Mouse (Mus musculus) liver, embryonic 12.5 days (tissue): ENCODE measurements at regions not wholly inside any gene's neighbourhood (a gene's known extent, or its start where the extent isn't known, plus 50 kb on each side); places are given as distances from the start of the nearest gene placed in this dataset.

Experiments
- ATAC-seq: fragments of 200-750 bp; cut with Nextera tagmentation; 2 replicates; pipeline ENCODE4 v1.8.0; 2017; ENCODE audit warnings: moderate number of reproducible peaks, mild to moderate bottlenecking, moderate library complexity
- H3K27ac ChIP-seq: fragments of 300-500 bp; sonication (generic); 2 replicates; pipeline ENCODE4 v1.5.1; 2016; ENCODE audit warnings: mild to moderate bottlenecking
- H3K27me3 ChIP-seq: fragments of 300-500 bp; sonication (generic); replicated peaks from 2 replicates; pipeline ENCODE4 v1.6.1; 2016; ENCODE audit warnings: mild to moderate bottlenecking, moderate library complexity
- H3K36me3 ChIP-seq: fragments of 300-500 bp; sonication (generic); 2 replicates; pipeline ENCODE4 v1.6.1; 2016; ENCODE audit warnings: mild to moderate bottlenecking, moderate library complexity
- H3K4me1 ChIP-seq: fragments of 300-500 bp; sonication (generic); 2 replicates; pipeline ENCODE4 v1.6.1; 2016
- H3K4me2 ChIP-seq: fragments of 300-500 bp; sonication (generic); 2 replicates; pipeline ENCODE4 v1.6.1; 2016; ENCODE audit warnings: mild to moderate bottlenecking, moderate library complexity
- H3K4me3 ChIP-seq: fragments of 300-500 bp; sonication (generic); 2 replicates; pipeline ENCODE4 v1.5.1; 2016; ENCODE audit warnings: mild to moderate bottlenecking, moderate library complexity
- H3K9ac ChIP-seq: fragments of 300-500 bp; sonication (generic); 2 replicates; pipeline ENCODE4 v1.6.1; 2016; ENCODE audit warnings: mild to moderate bottlenecking, moderate library complexity
- H3K9me3 ChIP-seq: fragments of 300-500 bp; sonication (generic); replicated peaks from 2 replicates; pipeline ENCODE4 v1.6.1; 2016; ENCODE audit warnings: mild to moderate bottlenecking, moderate library complexity
- whole genome bisulfite sequencing: fragments of 180-500 bp; shearing (Covaris S2); methylation state at CpG from one replicate; pipeline ENCODE4 v1.1.7; 2016; ENCODE audit not compliant: insufficient replicate concordance; 5-methylcytosine and 5-hydroxymethylcytosine counted together

GRCm38 (mm10) chr1:61313196-61313595 lies 325.4 kb upstream of the Pard3b start:
- Histone ChIP-seq H3K4me3 (no peak overlapping the region), H3K27me3 (no peaks in the 10 kb centered on the region), H3K9me3 (no peaks in the 10 kb centered on the region), H3K9ac (no peak overlapping the region), H3K36me3 (no peaks in the 10 kb centered on the region), H3K4me2 (no peak overlapping the region), H3K27ac (no peak overlapping the region), H3K4me1 (no peaks in the 10 kb centered on the region)
- 70% methylated on average over 4 of the region's 4 CpGs for WGBS
- ATAC-seq, result no peak

DNA sequence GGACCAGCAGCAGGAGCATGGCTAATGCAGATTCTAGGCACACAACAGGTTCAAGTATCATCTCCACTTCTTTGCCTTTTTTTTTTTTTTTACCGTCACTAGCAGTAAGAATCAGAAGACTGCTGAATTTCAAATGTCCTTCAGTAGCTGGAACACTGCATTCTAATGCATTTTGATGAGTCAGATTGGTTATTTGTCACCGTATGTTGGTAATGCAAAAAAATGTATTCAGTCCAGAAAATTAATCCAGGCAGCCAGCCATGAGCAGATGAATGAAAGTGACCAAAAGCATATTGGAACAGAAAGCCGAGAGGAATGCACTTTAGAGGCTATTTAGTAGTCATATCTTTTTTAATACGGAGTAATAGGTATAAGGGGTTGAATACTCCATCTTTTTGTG lies 322.4 kb upstream of the Pard3b start:
- H3K27ac ChIP-seq, result no peak overlapping the region
- ATAC-seq, result no peak
- no peaks in the 10 kb centered on the region for H3K27me3 ChIP-seq
- no peak overlapping the region for H3K9ac ChIP-seq
- no peaks in the 10 kb centered on the region for H3K4me1 ChIP-seq
- no peaks in the 10 kb centered on the region for H3K36me3 ChIP-seq
- H3K9me3 ChIP-seq, result no peaks in the 10 kb centered on the region
- no peak overlapping the region for H3K4me3 ChIP-seq
- no peak overlapping the region for H3K4me2 ChIP-seq
- WGBS, result 75% methylated on average over 4 of the region's 4 CpGs

DNA sequence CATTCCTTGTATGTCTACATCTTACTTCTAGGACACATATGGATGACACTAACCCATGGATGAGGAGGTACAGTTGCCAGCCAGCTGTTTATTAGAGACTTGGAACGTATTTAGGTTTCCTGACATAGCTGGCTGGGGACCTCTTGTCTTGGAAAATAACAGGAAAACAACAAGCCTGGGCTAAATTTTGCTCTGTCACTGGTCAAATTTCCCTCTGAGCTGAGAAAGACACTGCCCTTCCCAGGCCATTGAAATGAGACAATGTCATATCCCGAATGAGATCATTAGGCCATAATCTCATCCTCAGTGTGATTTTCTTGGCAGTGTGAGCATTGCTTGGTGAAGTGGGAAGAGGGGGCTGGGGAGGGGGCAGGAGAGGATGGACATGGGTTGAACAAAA lies 321.9 kb upstream of the Pard3b start:
- Histone ChIP-seq H3K9ac (no peak overlapping the region), H3K4me3 (no peak overlapping the region), H3K4me2 (no peak overlapping the region), H3K9me3 (no peaks in the 10 kb centered on the region), H3K27me3 (no peaks in the 10 kb centered on the region), H3K4me1 (no peaks in the 10 kb centered on the region), H3K27ac (no peak overlapping the region), H3K36me3 (no peaks in the 10 kb centered on the region)
- ATAC-seq, result no peak
- WGBS, result 56% methylated on average over 2 of the region's 2 CpGs

- no peak overlapping the region for H3K4me2 ChIP-seq
- no peaks in the 10 kb centered on the region for H3K4me1 ChIP-seq
- no peaks in the 10 kb centered on the region for H3K9me3 ChIP-seq
- no peak overlapping the region for H3K4me3 ChIP-seq
- H3K27ac ChIP-seq, result no peak overlapping the region
- 45% methylated on average over 1 of the region's 1 CpGs for WGBS
- no peaks in the 10 kb centered on the region for H3K36me3 ChIP-seq
- no peak overlapping the region for H3K9ac ChIP-seq
- no peak for ATAC-seq
- no peaks in the 10 kb centered on the region for H3K27me3 ChIP-seq
These were observed 320.6 kb upstream of the Pard3b start for GRCm38 (mm10) chr1:61318042-61318441.

DNA sequence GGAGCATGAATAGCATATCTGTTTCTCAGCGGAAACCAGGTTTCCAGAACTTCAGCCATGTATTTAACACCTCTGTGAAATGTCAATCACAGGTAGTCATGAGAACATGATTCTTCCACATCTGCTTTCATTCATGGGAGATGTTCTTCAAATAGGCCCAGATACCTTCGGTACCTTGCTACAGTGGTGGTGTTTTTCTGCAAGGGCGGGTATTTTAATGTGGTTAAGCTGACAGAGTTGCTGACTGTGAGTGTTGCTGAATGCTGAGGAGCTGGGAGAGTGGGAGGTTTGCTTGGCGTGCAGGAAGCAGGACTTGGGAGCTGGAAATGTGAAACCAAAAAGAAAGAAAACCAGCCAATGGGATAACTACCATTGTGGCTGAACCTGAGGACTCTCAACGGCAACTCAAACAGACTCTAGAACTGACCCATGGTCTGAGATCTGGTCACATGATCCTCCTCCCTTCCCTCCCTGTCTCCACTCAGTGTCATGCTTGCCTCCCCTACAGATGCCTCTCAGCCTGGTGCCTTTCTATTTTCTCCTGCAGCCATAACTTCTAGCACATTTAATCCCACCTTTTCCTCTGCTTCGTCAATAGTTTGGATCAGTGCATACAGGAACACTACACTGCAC lies 317.0 kb upstream of the Pard3b start:
- H3K4me3 ChIP-seq, result no peak overlapping the region
- H3K4me1 ChIP-seq, result no peaks in the 10 kb centered on the region
- no peak overlapping the region for H3K9ac ChIP-seq
- no peaks in the 10 kb centered on the region for H3K27me3 ChIP-seq
- no peaks in the 10 kb centered on the region for H3K36me3 ChIP-seq
- ATAC-seq, result no peak
- WGBS, result 60% methylated on average over 6 of the region's 6 CpGs
- H3K27ac ChIP-seq, result no peak overlapping the region
- no peak overlapping the region for H3K4me2 ChIP-seq
- no peaks in the 10 kb centered on the region for H3K9me3 ChIP-seq

DNA sequence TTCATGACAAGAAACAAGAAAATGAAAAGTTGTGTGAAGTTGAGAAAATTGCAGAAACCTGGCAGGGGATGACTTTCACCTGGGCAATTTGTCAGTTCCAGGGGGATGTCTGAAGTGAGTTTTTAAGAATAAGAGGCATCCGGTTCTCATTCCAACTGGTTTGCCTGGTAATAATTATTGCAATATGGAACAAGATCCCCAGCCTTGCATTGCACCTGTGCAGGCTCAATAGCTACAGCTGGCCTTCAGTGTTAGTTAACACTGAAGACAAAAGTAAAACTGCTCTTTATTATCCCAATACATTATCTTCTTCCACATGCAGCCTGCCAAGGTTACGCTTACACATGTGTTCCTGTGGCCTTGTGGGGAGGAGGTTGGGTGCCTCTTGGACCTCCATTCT lies 307.2 kb upstream of the Pard3b start:
- Histone ChIP-seq H3K27ac (no peak overlapping the region), H3K27me3 (no peaks in the 10 kb centered on the region), H3K4me1 (no peaks in the 10 kb centered on the region), H3K9ac (no peak overlapping the region), H3K9me3 (no peaks in the 10 kb centered on the region), H3K4me3 (no peak overlapping the region), H3K36me3 (no peaks in the 10 kb centered on the region), H3K4me2 (no peak overlapping the region)
- no peak for ATAC-seq
- WGBS, result 81% methylated on average over 2 of the region's 2 CpGs

GRCm38 (mm10) chr1:61331906-61332305 lies 306.7 kb upstream of the Pard3b start:
- Histone ChIP-seq H3K9me3 (no peaks in the 10 kb centered on the region), H3K27ac (no peak overlapping the region), H3K27me3 (no peaks in the 10 kb centered on the region), H3K4me1 (no peaks in the 10 kb centered on the region), H3K9ac (no peak overlapping the region), H3K4me3 (no peak overlapping the region), H3K4me2 (no peak overlapping the region), H3K36me3 (no peaks in the 10 kb centered on the region)
- 50% methylated on average over 3 of the region's 3 CpGs for WGBS
- ATAC-seq, result no peak

GRCm38 (mm10) chr1:61336367-61336766 lies 302.3 kb upstream of the Pard3b start:
- 76% methylated on average over 2 of the region's 2 CpGs for WGBS

GRCm38 (mm10) chr1:61352921-61353320 lies 285.7 kb upstream of the Pard3b start:
- no peak for ATAC-seq
- H3K36me3 ChIP-seq, result no peaks in the 10 kb centered on the region
- H3K4me3 ChIP-seq, result no peak overlapping the region
- 30% methylated on average over 1 of the region's 1 CpGs for WGBS
- no peaks in the 10 kb centered on the region for H3K27me3 ChIP-seq
- H3K9ac ChIP-seq, result no peak overlapping the region
- H3K9me3 ChIP-seq, result no peaks in the 10 kb centered on the region
- no peaks in the 10 kb centered on the region for H3K4me1 ChIP-seq
- H3K4me2 ChIP-seq, result no peak overlapping the region
- H3K27ac ChIP-seq, result no peak overlapping the region

More at GRCm38 (mm10) chr1:61336367-61336766, 302.3 kb upstream of the Pard3b start:
- Histone ChIP-seq H3K4me2 (no peak overlapping the region), H3K4me1 (no peaks in the 10 kb centered on the region), H3K4me3 (no peak overlapping the region), H3K27me3 (no peaks in the 10 kb centered on the region), H3K9me3 (no peaks in the 10 kb centered on the region), H3K27ac (no peak overlapping the region), H3K9ac (no peak overlapping the region), H3K36me3 (no peaks in the 10 kb centered on the region)
- no peak for ATAC-seq

GRCm38 (mm10) chr1:61353481-61353880 lies 285.1 kb upstream of the Pard3b start:
- no peak overlapping the region for H3K4me3 ChIP-seq
- H3K9me3 ChIP-seq, result no peaks in the 10 kb centered on the region
- 45% methylated on average over 3 of the region's 3 CpGs for WGBS
- no peaks in the 10 kb centered on the region for H3K4me1 ChIP-seq
- no peak overlapping the region for H3K4me2 ChIP-seq
- no peak overlapping the region for H3K9ac ChIP-seq
- H3K27me3 ChIP-seq, result no peaks in the 10 kb centered on the region
- H3K36me3 ChIP-seq, result no peaks in the 10 kb centered on the region
- ATAC-seq, result no peak
- H3K27ac ChIP-seq, result no peak overlapping the region

GRCm38 (mm10) chr1:61355241-61355640 lies 283.4 kb upstream of the Pard3b start:
- Histone ChIP-seq H3K36me3 (no peaks in the 10 kb centered on the region), H3K9ac (no peak overlapping the region), H3K4me3 (no peak overlapping the region), H3K27me3 (no peaks in the 10 kb centered on the region), H3K4me2 (no peak overlapping the region), H3K27ac (no peak overlapping the region), H3K9me3 (no peaks in the 10 kb centered on the region), H3K4me1 (no peaks in the 10 kb centered on the region)
- WGBS, result 59% methylated on average over 5 of the region's 5 CpGs
- no peak for ATAC-seq

DNA sequence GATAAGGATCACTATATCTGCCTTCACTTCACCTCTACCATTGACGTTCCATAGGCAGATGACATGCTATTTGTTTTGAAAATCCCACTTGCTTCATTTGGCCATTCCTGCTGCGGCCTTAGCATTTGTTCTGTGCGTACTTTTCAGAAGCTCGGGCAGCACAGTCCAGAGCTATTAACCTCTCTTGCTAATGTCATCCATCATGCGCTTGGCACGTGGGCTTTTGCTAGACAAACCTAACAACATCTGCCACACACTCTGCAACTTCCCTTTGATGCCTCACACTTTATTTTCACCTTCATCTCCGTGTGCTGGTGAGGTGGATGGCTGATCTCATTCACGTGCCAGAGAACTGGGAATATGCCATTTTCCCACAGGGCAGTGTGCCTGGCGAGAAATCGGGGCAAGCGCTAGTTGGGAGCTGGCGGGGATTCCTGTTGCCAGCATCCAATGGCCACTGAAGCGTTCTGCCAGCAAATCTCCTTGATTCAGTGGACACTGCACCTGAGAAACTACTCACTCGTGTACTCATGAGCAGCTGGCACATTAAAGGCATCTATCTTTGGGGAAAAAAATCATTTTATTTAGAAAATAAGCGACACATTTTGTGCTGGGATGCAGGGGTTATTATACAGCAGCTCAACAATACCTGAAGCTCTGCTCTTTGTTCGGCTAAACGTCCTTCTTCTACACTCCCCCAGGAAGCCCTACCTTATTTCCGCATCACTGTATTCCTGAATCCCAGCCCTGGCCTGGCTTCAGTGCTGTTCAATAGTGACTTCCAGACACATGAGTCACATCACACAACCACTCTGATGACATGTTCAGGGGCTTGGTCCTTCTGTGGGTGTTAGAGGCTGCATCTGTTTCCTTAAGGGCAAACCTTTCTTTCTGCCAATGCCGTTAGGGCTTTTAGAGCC lies 279.4 kb upstream of the Pard3b start:
- Histone ChIP-seq H3K9me3 (no peaks in the 10 kb centered on the region), H3K4me3 (no peak overlapping the region), H3K36me3 (no peaks in the 10 kb centered on the region), H3K27ac (no peak overlapping the region), H3K4me2 (no peak overlapping the region), H3K4me1 (no peaks in the 10 kb centered on the region), H3K9ac (no peak overlapping the region), H3K27me3 (no peaks in the 10 kb centered on the region)
- WGBS, result 70% methylated on average over 19 of the region's 19 CpGs
- ATAC-seq, result no peak
